Mouse (Mus musculus) heart, postnatal 36 days (tissue): ENCODE results near the gene Olfr522. TPM values are rescaled to one million over a fixed set of nuclear protein-coding genes. Genes with fewer than 3 reads are reported as not detected.
"Not testable (repeated sequence)": the region's sequence is repeated elsewhere in the genome, so short reads cannot be mapped to it uniquely, and the experiment has no call there.

Experiments
- DNase-seq, 2 experiments: peaks; one replicate each; pipeline ENCODE4 v3.0.0; 2021 to 2022
- intact Hi-C: fragments of 180-260 bp; cut with DNase I; formaldehyde crosslinking; loops from one replicate; pipeline ENCODE4 v1.15.1; 2025
- total RNA-seq, 2 experiments: library from RNA; stranded (reverse); gene quantifications; 2 replicates each; pipeline ENCODE4 v1.2.3; 2021

The Olfr522 gene
- total RNA-seq, 2 experiments from 2014 or later, result not detected

- intact Hi-C loops, result no loop called here
These were observed 3.4 kb upstream of the Olfr522 start for GRCm38 (mm10) chr7:140167950-140168349.

GRCm38 (mm10) chr7:140160363-140160762 lies 4.2 kb downstream of the Olfr522 start:
- intact Hi-C loops, result no loop called here
- DNase-seq, result no peak

More at GRCm38 (mm10) chr7:140167950-140168349, 3.4 kb upstream of the Olfr522 start:
- DNase-seq, result no peak

GRCm38 (mm10) chr7:140154218-140154927 lies 10.2 kb downstream of the Olfr522 start, which contains the start of gene Sprn:
Gene Sprn (minus strand): TSS chr7:140154877.
- peak in 1 of 2 experiments; percentile 13 for DNase-seq
- intact Hi-C loops, result no loop called here

- intact Hi-C loops, result no loop called here
- no peak for DNase-seq
These were observed 10.7 kb downstream of the Olfr522 start for GRCm38 (mm10) chr7:140153829-140154217.

GRCm38 (mm10) chr7:140153383-140153782 lies 11.2 kb downstream of the Olfr522 start:
- DNase-seq, result peak in 1 of 2 experiments; percentile 13
- intact Hi-C loops, result no loop called here

- intact Hi-C loops, result loop anchor here (5.0 kb wide), 1 partner anchor 177 kb away; no protein-coding TSS in a partner anchor
These were observed 20.0 kb downstream of the Olfr522 start for GRCm38 (mm10) chr7:140144550-140144949.

GRCm38 (mm10) chr7:140141350-140141749 lies 23.2 kb downstream of the Olfr522 start:
- peak; percentile 62 to 68 for DNase-seq
- intact Hi-C loops, result loop anchor here (1.0 to 5.0 kb wide), 2 partner anchors 63 to 174 kb away; no protein-coding TSS in a partner anchor

More at GRCm38 (mm10) chr7:140144550-140144949, 20.0 kb downstream of the Olfr522 start:
- DNase-seq, result no peak

- intact Hi-C loops, result loop anchor here (1.0 to 5.0 kb wide), 2 partner anchors 22 to 101 kb away; partner anchors contain the start of genes Echs1, Tubgcp2 and Zfp511
- DNase-seq, result no peak
These were observed 26.6 kb downstream of the Olfr522 start for GRCm38 (mm10) chr7:140138021-140138310.

- intact Hi-C loops, result loop anchor here (1.0 to 5.0 kb wide), 2 partner anchors 21 to 100 kb away; partner anchors contain the start of genes Echs1, Tubgcp2 and Zfp511
- peak; percentile 97 to 100 for DNase-seq
These were observed 27.2 kb downstream of the Olfr522 start, which contains the start of gene Mtg1 for GRCm38 (mm10) chr7:140137135-140138020. Gene Mtg1 (plus strand): TSS chr7:140137564.

GRCm38 (mm10) chr7:140135106-140135770 lies 29.3 kb downstream of the Olfr522 start:
- DNase-seq, result no peak
- intact Hi-C loops, result loop anchor here (5.0 kb wide), 1 partner anchor 98 kb away; the partner anchor contains the start of genes Tubgcp2 and Zfp511

- DNase-seq, intact Hi-C loops: not testable (repeated sequence)
These were observed 30.5 kb downstream of the Olfr522 start for GRCm38 (mm10) chr7:140134033-140134432.

- DNase-seq, intact Hi-C loops: not testable (repeated sequence)
These were observed 32.4 kb downstream of the Olfr522 start for GRCm38 (mm10) chr7:140132184-140132583.

- intact Hi-C loops, result loop anchor here (10.0 kb wide), 1 partner anchor 443 kb away; the partner anchor contains the start of gene Cfap46
- no peak for DNase-seq
These were observed 36.7 kb downstream of the Olfr522 start for GRCm38 (mm10) chr7:140127911-140128310.

- no peak for DNase-seq
- intact Hi-C loops, result loop anchor here (10.0 kb wide), 1 partner anchor 442 kb away; the partner anchor contains the start of gene Cfap46
These were observed 37.6 kb downstream of the Olfr522 start for GRCm38 (mm10) chr7:140126934-140127333.

GRCm38 (mm10) chr7:140126022-140126350 lies 38.6 kb downstream of the Olfr522 start:
- intact Hi-C loops, result loop anchor here (10.0 kb wide), 1 partner anchor 441 kb away; the partner anchor contains the start of gene Cfap46
- no peak for DNase-seq

- intact Hi-C loops, result loop anchor here (10.0 kb wide), 1 partner anchor 441 kb away; the partner anchor contains the start of gene Cfap46
- peak; percentile 92 to 94 for DNase-seq
These were observed 39.1 kb downstream of the Olfr522 start for GRCm38 (mm10) chr7:140125278-140126021.

GRCm38 (mm10) chr7:140124382-140124781 lies 40.2 kb downstream of the Olfr522 start:
- intact Hi-C loops, result loop anchor here (5.0 to 10.0 kb wide), 2 partner anchors 87 to 440 kb away; partner anchors contain the start of genes Cfap46, Tubgcp2 and Zfp511
- DNase-seq, result no peak

GRCm38 (mm10) chr7:140122765-140123164 lies 41.8 kb downstream of the Olfr522 start:
- intact Hi-C loops, result loop anchor here (5.0 to 10.0 kb wide), 2 partner anchors 85 to 438 kb away; partner anchors contain the start of genes Cfap46, Tubgcp2 and Zfp511
- DNase-seq, result no peak

GRCm38 (mm10) chr7:140121338-140121910 lies 43.1 kb downstream of the Olfr522 start:
- no peak for DNase-seq

More at GRCm38 (mm10) chr7:140121338-140121910, 43.1 kb downstream of the Olfr522 start:
- intact Hi-C loops, result loop anchor here (5.0 to 10.0 kb wide), 2 partner anchors 84 to 437 kb away; partner anchors contain the start of genes Cfap46, Tubgcp2 and Zfp511
